Mouse (Mus musculus) embryo, embryonic 11.5 days (tissue): ENCODE data around the gene Rbm28.
A peak's percentile ranks its signal among the peaks of the same experiment; 100 is the strongest.
"Not testable (repeated sequence)": the region's sequence is repeated elsewhere in the genome, so short reads cannot be mapped to it uniquely, and the experiment has no call there.

Source experiments
- DNase-seq: peaks from one replicate; pipeline ENCODE4 v3.0.0-alpha.2; 2012; ENCODE audit warnings: low read depth, low spot score

Gene Rbm28

GRCm38 (mm10) chr6:29195146-29195545 lies 30.3 kb upstream of the Rbm28 start:
- no peak for DNase-seq

- no peak for DNase-seq
These were observed 29.4 kb upstream of the Rbm28 start for GRCm38 (mm10) chr6:29193961-29194750.

- no peak for DNase-seq
These were observed 23.1 kb upstream of the Rbm28 start for GRCm38 (mm10) chr6:29187936-29188335.

- DNase-seq: no peak
These were observed 15.0 kb upstream of the Rbm28 start for GRCm38 (mm10) chr6:29179843-29180242.

- DNase-seq: no peak
These were observed 14.3 kb upstream of the Rbm28 start, which contains the start of gene Prrt4 for GRCm38 (mm10) chr6:29178888-29179658. Prrt4 (minus strand) TSS chr6:29179584.

GRCm38 (mm10) chr6:29177901-29178879 lies 13.4 kb upstream of the Rbm28 start:
- DNase-seq: no peak

- DNase-seq: no peak
These were observed 10.3 kb upstream of the Rbm28 start for GRCm38 (mm10) chr6:29175113-29175512.

GRCm38 (mm10) chr6:29174368-29174767 lies 9.6 kb upstream of the Rbm28 start:
- no peak for DNase-seq

- peak; percentile 83 for DNase-seq
These were observed 6.2 kb upstream of the Rbm28 start for GRCm38 (mm10) chr6:29170952-29171388.

- DNase-seq: no peak
These were observed 5.5 kb upstream of the Rbm28 start for GRCm38 (mm10) chr6:29170063-29170921.

- DNase-seq: no peak
These were observed 4.9 kb upstream of the Rbm28 start for GRCm38 (mm10) chr6:29169675-29170062.

- DNase-seq: no peak
These were observed 4.1 kb upstream of the Rbm28 start for GRCm38 (mm10) chr6:29168871-29169270.

- DNase-seq: no peak
These were observed 1.4 kb upstream of the Rbm28 start for GRCm38 (mm10) chr6:29166196-29166595.

- DNase-seq: not testable (repeated sequence)
These were observed 3.5 kb downstream of the Rbm28 start for GRCm38 (mm10) chr6:29161291-29161690.

GRCm38 (mm10) chr6:29160786-29161185 lies 4.0 kb downstream of the Rbm28 start:
- DNase-seq: no peak

- DNase-seq: no peak
These were observed 8.5 kb downstream of the Rbm28 start for GRCm38 (mm10) chr6:29156326-29156725.

- no peak for DNase-seq
These were observed 14.8 kb downstream of the Rbm28 start for GRCm38 (mm10) chr6:29150001-29150400.

GRCm38 (mm10) chr6:29147407-29148010 lies 17.3 kb downstream of the Rbm28 start:
- no peak for DNase-seq

GRCm38 (mm10) chr6:29146641-29147040 lies 18.2 kb downstream of the Rbm28 start:
- DNase-seq: no peak
